Mouse (Mus musculus) B cell, adult 62 days (primary cell): Measurements from ENCODE around the gene Ubap2. TPM values are rescaled to one million over a fixed set of nuclear protein-coding genes. Genes with fewer than 3 reads are reported as not detected.

Experiments used
- total RNA-seq: library from RNA; stranded (reverse); gene quantifications from 4 replicates; pipeline ENCODE4 v1.2.4, GENCODE M21; 2023

Ubap2 gene
- total RNA-seq: 57.5 to 67.9 TPM (median 66.7 TPM) in 4 replicates

GRCm38 (mm10) chr4:41274980-41275850 is at the start of gene Ubap2:
TSS of gene Ubap2 (minus strand) at chr4:41275144.

GRCm38 (mm10) chr4:41314141-41315129 is 39.5 kb upstream of the Ubap2 start, which contains the start of gene Dcaf12:
TSS of gene Dcaf12 (minus strand) at chr4:41314889.

Other genes with a start within 250 kb of the Ubap2 start
- gene Aqp7, start 227.0 kb downstream of the Ubap2 start, total RNA-seq: not detected in 4 replicates
- gene Aqp3, start 177.0 kb downstream of the Ubap2 start, total RNA-seq: 0.41 to 1.8 TPM (median 1.6 TPM) in 3 of 4 replicates, not detected in the other
- 60.6 to 66.7 TPM (median 63.1 TPM) in 4 replicates for gene Nol6, start 150.7 kb downstream of the Ubap2 start, total RNA-seq
- 77.3 to 95.7 TPM (median 92.0 TPM) in 4 replicates for gene Ube2r2, start 139.4 kb downstream of the Ubap2 start, total RNA-seq
- gene Dcaf12, start 39.7 kb upstream of the Ubap2 start, total RNA-seq: 37.5 to 42.2 TPM (median 39.2 TPM) in 4 replicates
- 46.5 to 52.3 TPM (median 48.7 TPM) in 4 replicates for gene Ubap1, start 73.9 kb upstream of the Ubap2 start, total RNA-seq
- 3.6 to 4.0 TPM (median 3.9 TPM) in 4 replicates for gene Kif24, start 189.7 kb upstream of the Ubap2 start, total RNA-seq
- gene Nudt2, start 190.0 kb upstream of the Ubap2 start, total RNA-seq: 3.8 to 7.8 TPM (median 5.5 TPM) in 4 replicates
- gene AI464131, start 227.9 kb upstream of the Ubap2 start, total RNA-seq: 0.13 TPM in 1 of 4 replicates, not detected in the others
- not detected in 4 replicates for gene 1110017D15Rik, start 242.2 kb upstream of the Ubap2 start, total RNA-seq